Mouse (Mus musculus): ENCODE data around the gene Ccdc12.

- TF ChIP-seq EP300 (IDR thresholded peaks at IDR 0.05; ENCODE audit: low read length) (no peak), POLR2A (IDR thresholded peaks at IDR 0.05; ENCODE audit: low read depth, low read length) (no peak), TBP (conservative IDR thresholded peaks at IDR 0.05; ENCODE audit: low read depth, low read length) (no peak), USF1 (IDR thresholded peaks at IDR 0.05; ENCODE audit: low read depth, low read length) (no peak), CTCF (conservative IDR thresholded peaks at IDR 0.05 in 1 of 2, IDR thresholded peaks at IDR 0.05 in 1 of 2; ENCODE audit: low read depth in 2 of 2, low read length in 2 of 2) (no peak), MAFK (IDR thresholded peaks at IDR 0.05; ENCODE audit: insufficient replicate concordance, low read length) (no peak), RCOR1 (conservative IDR thresholded peaks at IDR 0.05; ENCODE audit: low read depth, low read length) (no peak)
These were observed 6.5 kb downstream of the Ccdc12 start for GRCm38 (mm10) chr9:110662844-110663243.

Measured in CH12.LX (cell line).